Mouse (Mus musculus): ENCODE data around the gene Xkr8.
"Not testable (repeated sequence)": the region's sequence is repeated elsewhere in the genome, so short reads cannot be mapped to it uniquely, and the experiment has no call there.

Gene Xkr8

GRCm38 (mm10) chr4:132737154-132737553, 4.8 kb upstream of the Xkr8 start:
- DNase-seq (ENCODE audit: low read depth): not testable (repeated sequence)

GRCm38 (mm10) chr4:132735894-132736293, 3.5 kb upstream of the Xkr8 start:
- DNase-seq (ENCODE audit: low read depth): no peak

- DNase-seq (ENCODE audit: low read depth): no peak
These were observed 3.0 kb upstream of the Xkr8 start for GRCm38 (mm10) chr4:132735389-132735788.

GRCm38 (mm10) chr4:132734766-132735165, 2.4 kb upstream of the Xkr8 start:
- DNase-seq (ENCODE audit: low read depth): no peak

GRCm38 (mm10) chr4:132733071-132733770, 875 bp upstream of the Xkr8 start:
- DNase-seq (ENCODE audit: low read depth): no peak

- no peak for DNase-seq (ENCODE audit: low read depth)
These were observed 730 bp downstream of the Xkr8 start for GRCm38 (mm10) chr4:132731616-132732015.

- DNase-seq (ENCODE audit: low read depth): no peak
These were observed 4.1 kb downstream of the Xkr8 start for GRCm38 (mm10) chr4:132728233-132728632.

GRCm38 (mm10) chr4:132718251-132718650, 14.1 kb downstream of the Xkr8 start:
- DNase-seq (ENCODE audit: low read depth): no peak

GRCm38 (mm10) chr4:132713181-132713580, 19.2 kb downstream of the Xkr8 start:
- DNase-seq (ENCODE audit: low read depth): no peak

- DNase-seq (ENCODE audit: low read depth): no peak
These were observed 25.5 kb downstream of the Xkr8 start for GRCm38 (mm10) chr4:132706885-132707284.

GRCm38 (mm10) chr4:132702076-132702475, 30.3 kb downstream of the Xkr8 start:
- DNase-seq (ENCODE audit: low read depth): no peak

- no peak for DNase-seq (ENCODE audit: low read depth)
These were observed 39.0 kb downstream of the Xkr8 start for GRCm38 (mm10) chr4:132693366-132693765.

- no peak for DNase-seq (ENCODE audit: low read depth)
These were observed 42.7 kb downstream of the Xkr8 start for GRCm38 (mm10) chr4:132689634-132690033.

- peak; percentile 21 for DNase-seq (ENCODE audit: low read depth)
These were observed 55.4 kb downstream of the Xkr8 start for GRCm38 (mm10) chr4:132676771-132677539.
